Mouse (Mus musculus): ENCODE measurements around the gene Uaca. TPM values are rescaled to one million over a fixed set of nuclear protein-coding genes. Genes with fewer than 3 reads are reported as not detected.

Gene Uaca
- polyA plus RNA-seq, 1 experiment: 1.0 TPM

DNA sequence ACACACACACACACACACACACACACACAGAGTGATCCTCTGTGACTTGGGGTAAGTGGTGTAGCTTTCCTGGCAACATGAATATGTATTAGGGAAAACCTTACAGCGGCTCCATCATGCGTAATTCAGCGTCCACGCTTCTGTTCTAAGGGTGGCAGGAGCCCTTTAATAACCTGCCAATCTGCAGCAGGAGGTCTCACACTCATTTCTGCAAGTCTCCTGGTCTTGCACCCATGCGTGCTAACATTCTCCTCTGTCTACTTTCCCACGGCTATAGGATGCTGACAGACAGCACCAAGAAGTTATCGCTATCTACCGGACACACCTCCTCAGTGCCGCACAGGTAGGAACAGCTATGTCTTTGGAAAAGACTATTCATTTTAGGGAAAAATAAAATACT is 81.7 kb downstream of the Uaca start:
- Histone ChIP-seq H3K4me1 (ENCODE audit: control insufficient read depth, insufficient read depth, insufficient read length) (no peaks in the 10 kb centered on the region), H3K4me3 (ENCODE audit: extremely low read depth, insufficient read depth, insufficient read length) (no peak overlapping the region), H3K36me3 (ENCODE audit: control insufficient read depth, insufficient read depth, low read length) (no peaks in the 10 kb centered on the region), H3K27me3 (ENCODE audit: control insufficient read depth, insufficient read depth, low read length) (no peaks in the 10 kb centered on the region), H3K27ac (ENCODE audit: insufficient read depth, low read length) (no peak overlapping the region)
- WGBS: 96% methylated on average over 9 of the region's 9 CpGs
- DNase-seq (ENCODE audit: low read depth in 1 of 2, low spot score in 2 of 2): no peak
- TF ChIP-seq POLR2A (IDR thresholded peaks at IDR 0.05; ENCODE audit: low read depth, low read length) (no peak), CTCF (IDR thresholded peaks at IDR 0.05; ENCODE audit: extremely low read depth, insufficient read depth, insufficient read length, insufficient replicate concordance) (no peak)

GRCm38 (mm10) chr9:60876531-60876930 is 82.2 kb downstream of the Uaca start:
- no peaks in the 10 kb centered on the region for H3K36me3 ChIP-seq (ENCODE audit: control insufficient read depth, insufficient read depth, low read length)
- TF ChIP-seq POLR2A (IDR thresholded peaks at IDR 0.05; ENCODE audit: low read depth, low read length) (no peak), CTCF (IDR thresholded peaks at IDR 0.05; ENCODE audit: extremely low read depth, insufficient read depth, insufficient read length, insufficient replicate concordance) (no peak)
- H3K27ac ChIP-seq (ENCODE audit: insufficient read depth, low read length): no peak overlapping the region
- 92% methylated on average over 8 of the region's 8 CpGs for WGBS
- H3K4me1 ChIP-seq (ENCODE audit: control insufficient read depth, insufficient read depth, insufficient read length): no peaks in the 10 kb centered on the region
- no peaks in the 10 kb centered on the region for H3K27me3 ChIP-seq (ENCODE audit: control insufficient read depth, insufficient read depth, low read length)
- DNase-seq (ENCODE audit: low read depth in 1 of 2, low spot score in 2 of 2): no peak
- H3K4me3 ChIP-seq (ENCODE audit: extremely low read depth, insufficient read depth, insufficient read length): no peak overlapping the region

GRCm38 (mm10) chr9:60878051-60878557 is 83.8 kb downstream of the Uaca start:
- H3K36me3 ChIP-seq (ENCODE audit: control insufficient read depth, insufficient read depth, low read length): no peaks in the 10 kb centered on the region
- DNase-seq (ENCODE audit: low read depth in 1 of 2, low spot score in 2 of 2): no peak
- 89% methylated on average over 8 of the region's 8 CpGs for WGBS
- H3K27ac ChIP-seq (ENCODE audit: insufficient read depth, low read length): no peak overlapping the region
- no peaks in the 10 kb centered on the region for H3K27me3 ChIP-seq (ENCODE audit: control insufficient read depth, insufficient read depth, low read length)
- no peak for TF ChIP-seq CTCF (IDR thresholded peaks at IDR 0.05; ENCODE audit: extremely low read depth, insufficient read depth, insufficient read length, insufficient replicate concordance)
- no peak for TF ChIP-seq POLR2A (IDR thresholded peaks at IDR 0.05; ENCODE audit: low read depth, low read length)
- no peaks in the 10 kb centered on the region for H3K4me1 ChIP-seq (ENCODE audit: control insufficient read depth, insufficient read depth, insufficient read length)
- H3K4me3 ChIP-seq (ENCODE audit: extremely low read depth, insufficient read depth, insufficient read length): no peak overlapping the region

DNA sequence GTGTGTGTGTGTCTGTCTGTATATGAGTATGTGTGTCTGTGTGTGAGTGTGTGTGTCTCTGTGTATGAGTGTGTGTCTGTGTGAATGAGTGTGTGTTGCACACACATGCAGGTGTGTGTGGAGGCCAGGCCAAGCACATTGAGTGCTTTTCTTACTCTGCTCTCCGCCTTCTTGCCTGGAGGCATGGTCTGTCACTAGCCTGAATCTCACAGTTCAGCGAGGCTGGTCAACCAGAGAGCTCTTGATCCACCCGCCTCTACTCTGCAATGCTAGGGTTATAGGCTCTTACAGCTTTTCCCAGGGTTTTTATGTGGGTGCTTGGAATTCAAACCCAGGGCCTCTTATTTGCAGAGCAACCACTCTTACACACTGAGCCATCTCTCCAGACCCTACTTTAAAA is 84.3 kb downstream of the Uaca start:
- TF ChIP-seq POLR2A (IDR thresholded peaks at IDR 0.05; ENCODE audit: low read depth, low read length) (no peak), CTCF (IDR thresholded peaks at IDR 0.05; ENCODE audit: extremely low read depth, insufficient read depth, insufficient read length, insufficient replicate concordance) (no peak)
- Histone ChIP-seq H3K4me3 (ENCODE audit: extremely low read depth, insufficient read depth, insufficient read length) (no peak overlapping the region), H3K4me1 (ENCODE audit: control insufficient read depth, insufficient read depth, insufficient read length) (no peaks in the 10 kb centered on the region), H3K36me3 (ENCODE audit: control insufficient read depth, insufficient read depth, low read length) (no peaks in the 10 kb centered on the region), H3K27ac (ENCODE audit: insufficient read depth, low read length) (no peak overlapping the region), H3K27me3 (ENCODE audit: control insufficient read depth, insufficient read depth, low read length) (no peaks in the 10 kb centered on the region)
- DNase-seq (ENCODE audit: low read depth in 1 of 2, low spot score in 2 of 2): no peak
- 90% methylated on average over 3 of the region's 3 CpGs for WGBS

DNA sequence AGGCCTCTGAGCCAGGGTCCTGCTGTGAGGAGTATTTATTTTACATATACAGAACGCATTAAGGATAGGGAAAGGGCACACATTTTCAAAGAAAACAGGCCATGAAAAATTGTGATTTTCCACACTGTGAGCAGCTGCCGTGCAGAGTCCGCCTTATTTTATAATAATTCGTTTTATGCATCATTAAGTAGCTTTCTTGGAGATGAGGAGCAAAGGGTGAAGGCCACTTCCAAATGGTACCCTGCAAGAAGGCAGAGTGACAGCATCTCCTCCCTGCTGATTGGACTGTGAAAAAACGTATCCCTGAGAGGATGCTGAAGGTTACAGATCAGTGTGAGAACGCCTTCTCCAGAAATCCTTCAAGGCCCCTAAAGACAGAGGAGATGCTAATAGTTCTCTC is 90.8 kb downstream of the Uaca start:
- no peak for DNase-seq (ENCODE audit: low read depth in 1 of 2, low spot score in 2 of 2)
- WGBS: 91% methylated on average over 6 of the region's 6 CpGs
- Histone ChIP-seq H3K4me3 (ENCODE audit: extremely low read depth, insufficient read depth, insufficient read length) (no peak overlapping the region), H3K27me3 (ENCODE audit: control insufficient read depth, insufficient read depth, low read length) (no peaks in the 10 kb centered on the region), H3K36me3 (ENCODE audit: control insufficient read depth, insufficient read depth, low read length) (no peaks in the 10 kb centered on the region), H3K4me1 (ENCODE audit: control insufficient read depth, insufficient read depth, insufficient read length) (no peaks in the 10 kb centered on the region), H3K27ac (ENCODE audit: insufficient read depth, low read length) (no peak overlapping the region)
- TF ChIP-seq POLR2A (IDR thresholded peaks at IDR 0.05; ENCODE audit: low read depth, low read length): no peak
- no peak for TF ChIP-seq CTCF (IDR thresholded peaks at IDR 0.05; ENCODE audit: extremely low read depth, insufficient read depth, insufficient read length, insufficient replicate concordance)

GRCm38 (mm10) chr9:60886431-60887371 is 92.4 kb downstream of the Uaca start:
- WGBS: 75% methylated on average over 18 of the region's 18 CpGs
- TF ChIP-seq CTCF (IDR thresholded peaks at IDR 0.05; ENCODE audit: extremely low read depth, insufficient read depth, insufficient read length, insufficient replicate concordance) (no peak), POLR2A (IDR thresholded peaks at IDR 0.05; ENCODE audit: low read depth, low read length) (no peak)
- no peak overlapping the region for H3K27ac ChIP-seq (ENCODE audit: insufficient read depth, low read length)
- H3K4me1 ChIP-seq (ENCODE audit: control insufficient read depth, insufficient read depth, insufficient read length): no peaks in the 10 kb centered on the region
- H3K4me3 ChIP-seq (ENCODE audit: extremely low read depth, insufficient read depth, insufficient read length): no peak overlapping the region
- no peaks in the 10 kb centered on the region for H3K36me3 ChIP-seq (ENCODE audit: control insufficient read depth, insufficient read depth, low read length)
- no peak for DNase-seq (ENCODE audit: low read depth in 1 of 2, low spot score in 2 of 2)
- no peaks in the 10 kb centered on the region for H3K27me3 ChIP-seq (ENCODE audit: control insufficient read depth, insufficient read depth, low read length)

DNA sequence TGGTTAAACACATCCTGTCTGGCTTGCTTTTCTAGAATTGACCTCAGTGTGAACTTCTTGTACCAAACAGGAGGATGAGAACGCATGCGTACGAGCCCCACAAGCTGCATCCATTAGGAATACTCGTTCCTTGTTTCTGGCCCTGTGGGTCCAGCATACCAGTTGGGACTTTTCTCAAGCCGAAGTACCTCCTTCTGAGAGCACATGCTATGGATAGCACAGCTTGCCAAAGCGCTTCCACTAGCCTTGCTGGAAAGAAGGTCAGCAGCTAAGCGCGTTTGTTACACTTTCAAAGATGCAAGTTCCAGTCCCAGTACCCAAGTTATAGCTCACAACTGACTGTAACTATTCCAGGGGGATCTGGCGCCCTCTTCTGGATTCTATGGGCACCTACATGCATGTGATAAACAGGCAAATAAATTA is 93.1 kb downstream of the Uaca start:
- H3K4me1 ChIP-seq (ENCODE audit: control insufficient read depth, insufficient read depth, insufficient read length): no peaks in the 10 kb centered on the region
- no peaks in the 10 kb centered on the region for H3K36me3 ChIP-seq (ENCODE audit: control insufficient read depth, insufficient read depth, low read length)
- 62% methylated on average over 9 of the region's 9 CpGs for WGBS
- no peaks in the 10 kb centered on the region for H3K27me3 ChIP-seq (ENCODE audit: control insufficient read depth, insufficient read depth, low read length)
- no peak for DNase-seq (ENCODE audit: low read depth in 1 of 2, low spot score in 2 of 2)
- H3K27ac ChIP-seq (ENCODE audit: insufficient read depth, low read length): no peak overlapping the region
- H3K4me3 ChIP-seq (ENCODE audit: extremely low read depth, insufficient read depth, insufficient read length): no peak overlapping the region
- TF ChIP-seq CTCF (IDR thresholded peaks at IDR 0.05; ENCODE audit: extremely low read depth, insufficient read depth, insufficient read length, insufficient replicate concordance) (no peak), POLR2A (IDR thresholded peaks at IDR 0.05; ENCODE audit: low read depth, low read length) (no peak)
